Mouse (Mus musculus): ENCODE measurements around the gene Cyp4a30b. TPM values are rescaled to one million over a fixed set of nuclear protein-coding genes. Genes with fewer than 3 reads are reported as not detected.
"Not testable (repeated sequence)": the region's sequence is repeated elsewhere in the genome, so short reads cannot be mapped to it uniquely, and the experiment has no call there.

Cyp4a30b gene
- total and polyA plus RNA-seq, 2 experiments from 2014 or later, result not detected

DNA sequence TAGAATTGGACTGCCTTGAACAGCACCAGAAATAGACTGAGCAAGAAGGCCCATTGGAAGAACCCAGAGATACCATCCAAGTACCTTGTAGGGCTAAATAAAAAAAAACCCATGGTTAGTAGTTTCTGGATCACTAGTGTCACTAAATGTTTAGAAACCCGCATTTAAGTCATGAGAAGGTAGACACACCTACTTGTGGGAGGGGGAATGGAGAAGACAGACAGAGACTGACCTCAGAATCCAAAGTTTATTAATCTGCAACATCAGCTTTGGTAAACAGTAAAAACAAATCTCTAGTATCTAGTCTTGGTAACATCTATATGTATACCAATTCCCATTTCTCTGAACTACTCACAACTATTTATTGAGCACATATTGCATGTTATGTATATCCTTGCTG, 43.6 kb downstream of the Cyp4a30b start, which contains the start of gene Cyp4a14:
Gene Cyp4a14, minus strand, starts transcription at position 142 of the 400 bp plus-strand sequence.
- no peak within 1 kb of the TSS for H3K4me2 ChIP-seq (ENCODE audit: low read depth, low read length, poor library complexity, severe bottlenecking)
- H3K9me3 ChIP-seq (ENCODE audit: low read length), result no peaks in the 10 kb centered on the region
- 76% methylated on average over 1 of the region's 1 CpGs for WGBS
- DNase-seq (ENCODE audit: low spot score), result no peak
- no peaks in the 10 kb centered on the region for H3K27me3 ChIP-seq (ENCODE audit: insufficient read depth, low read length)
- no peaks in the 10 kb centered on the region for H3K36me3 ChIP-seq (ENCODE audit: insufficient read depth, low read length)
- H3K4me3 ChIP-seq (ENCODE audit: low read depth, low read length), result no peak within 1 kb of the TSS
- H3K27ac ChIP-seq (ENCODE audit: low read depth, low read length), result no peak within 1 kb of the TSS
- TF ChIP-seq CTCF (IDR thresholded peaks at IDR 0.05), result no peak
- no peak within 1 kb of the TSS for H3K9ac ChIP-seq (replicated peaks; ENCODE audit: low read length, poor library complexity, severe bottlenecking)
- ATAC-seq (ENCODE audit: low FRiP score), result no peak
- H3K4me1 ChIP-seq (ENCODE audit: insufficient read depth, low read length), result no peaks in the 10 kb centered on the region

DNA sequence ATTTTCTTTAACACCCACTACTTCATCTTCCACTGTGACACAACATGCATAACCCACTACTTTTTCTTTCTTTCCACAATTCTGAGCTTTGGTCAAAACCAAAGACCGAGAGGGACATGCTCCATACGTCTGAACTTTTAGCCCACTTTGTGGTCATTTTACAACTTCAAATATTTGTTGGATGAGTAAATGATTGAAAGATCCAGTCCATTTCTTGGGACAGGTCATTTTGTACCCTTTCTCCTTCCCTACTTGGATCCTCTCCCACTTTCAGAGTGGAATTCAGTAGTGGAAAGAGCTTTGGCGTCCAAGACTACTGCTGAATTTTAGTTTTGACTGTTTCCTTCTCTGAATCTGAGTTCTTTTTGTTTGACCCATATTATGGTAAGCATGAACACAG, 45.1 kb downstream of the Cyp4a30b start:
- TF ChIP-seq CTCF (IDR thresholded peaks at IDR 0.05), result no peak
- Histone ChIP-seq H3K9ac (replicated peaks; ENCODE audit: low read length, poor library complexity, severe bottlenecking) (no peak overlapping the region), H3K4me1 (ENCODE audit: insufficient read depth, low read length) (no peaks in the 10 kb centered on the region), H3K4me2 (ENCODE audit: low read depth, low read length, poor library complexity, severe bottlenecking) (no peak overlapping the region), H3K9me3 (ENCODE audit: low read length) (no peaks in the 10 kb centered on the region), H3K36me3 (ENCODE audit: insufficient read depth, low read length) (no peaks in the 10 kb centered on the region), H3K27me3 (ENCODE audit: insufficient read depth, low read length) (no peaks in the 10 kb centered on the region), H3K27ac (ENCODE audit: low read depth, low read length) (no peak overlapping the region), H3K4me3 (ENCODE audit: low read depth, low read length) (no peak overlapping the region)
- DNase-seq (ENCODE audit: low spot score) (no peak), ATAC-seq (ENCODE audit: low FRiP score) (no peak)
- WGBS, result 94% methylated on average over 3 of the region's 3 CpGs

DNA sequence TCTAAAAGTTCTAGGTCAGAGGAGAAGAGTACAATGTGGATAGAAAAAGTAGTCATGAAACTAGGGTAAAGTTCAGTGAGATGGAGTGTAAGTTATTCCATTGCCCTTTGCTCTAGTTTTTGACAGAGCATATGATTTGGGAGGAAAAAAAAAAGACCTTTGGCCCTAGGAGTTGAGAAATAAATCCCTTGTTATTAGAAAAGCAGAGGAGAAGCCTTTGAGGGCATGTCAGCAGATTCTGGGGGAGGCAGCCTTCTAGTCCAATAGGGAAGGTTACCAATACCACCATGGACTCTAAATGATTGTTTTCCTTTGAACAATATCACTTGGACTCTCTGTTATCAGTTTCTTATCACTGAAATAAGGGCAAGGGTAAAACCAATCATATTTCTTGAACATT, 61.6 kb downstream of the Cyp4a30b start:
- H3K9ac ChIP-seq (replicated peaks; ENCODE audit: low read length, poor library complexity, severe bottlenecking); H3K4me2 ChIP-seq (ENCODE audit: low read depth, low read length, poor library complexity, severe bottlenecking); DNase-seq (ENCODE audit: low spot score); H3K4me3 ChIP-seq (ENCODE audit: low read depth, low read length); H3K27ac ChIP-seq (ENCODE audit: low read depth, low read length); H3K4me1 ChIP-seq (ENCODE audit: insufficient read depth, low read length); ATAC-seq (ENCODE audit: low FRiP score); H3K27me3 ChIP-seq (ENCODE audit: insufficient read depth, low read length); H3K9me3 ChIP-seq (ENCODE audit: low read length); H3K36me3 ChIP-seq (ENCODE audit: insufficient read depth, low read length): not testable (repeated sequence)

DNA sequence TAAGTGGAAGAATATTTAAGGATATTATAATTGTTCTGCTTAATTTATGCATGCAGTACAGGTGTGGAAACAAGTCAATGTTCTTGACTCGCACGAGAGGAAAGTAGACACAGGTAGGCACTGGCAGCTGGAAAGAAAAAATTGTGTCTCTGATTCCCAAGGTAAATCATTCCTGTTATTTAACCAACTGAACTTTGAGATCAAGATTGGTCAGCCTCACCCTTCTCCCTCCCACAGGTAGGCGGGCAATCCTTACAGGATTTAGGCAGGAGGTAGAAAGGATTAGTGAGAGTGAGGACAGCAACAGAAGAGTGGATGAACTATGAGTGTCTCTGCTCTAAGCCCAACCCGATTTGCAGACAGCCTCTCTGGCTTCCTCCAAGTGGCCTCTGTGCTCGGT, 65.6 kb downstream of the Cyp4a30b start, which contains the start of gene Cyp4a10:
Gene Cyp4a10, plus strand, starts transcription at position 265 of the 400 bp plus-strand sequence.
- ATAC-seq (ENCODE audit: low FRiP score); H3K27me3 ChIP-seq (ENCODE audit: insufficient read depth, low read length); H3K4me1 ChIP-seq (ENCODE audit: insufficient read depth, low read length); DNase-seq (ENCODE audit: low spot score); H3K4me2 ChIP-seq (ENCODE audit: low read depth, low read length, poor library complexity, severe bottlenecking); H3K27ac ChIP-seq (ENCODE audit: low read depth, low read length); H3K36me3 ChIP-seq (ENCODE audit: insufficient read depth, low read length); H3K4me3 ChIP-seq (ENCODE audit: low read depth, low read length); H3K9me3 ChIP-seq (ENCODE audit: low read length); H3K9ac ChIP-seq (replicated peaks; ENCODE audit: low read length, poor library complexity, severe bottlenecking): not testable (repeated sequence)
- WGBS, result 87% methylated on average over 4 of the region's 5 CpGs

DNA sequence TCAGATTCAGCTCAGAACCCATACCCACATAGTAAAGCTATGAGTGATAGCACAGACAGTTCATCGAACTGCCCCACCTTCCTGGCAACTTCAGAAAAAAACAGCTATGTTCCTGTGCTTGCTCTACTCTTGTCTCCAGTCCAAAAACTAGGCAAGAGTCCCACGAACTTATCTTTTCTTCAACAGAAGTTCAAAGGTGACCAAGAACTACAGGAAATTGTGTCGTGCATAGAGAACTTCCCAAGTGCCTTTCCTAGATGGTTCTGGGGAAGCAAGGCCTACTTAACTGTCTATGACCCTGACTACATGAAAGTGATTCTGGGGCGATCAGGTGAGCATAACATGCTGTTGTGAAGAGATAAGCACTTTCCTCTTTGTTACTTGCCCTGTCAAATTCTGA, 67.0 kb downstream of the Cyp4a30b start:
- Histone ChIP-seq H3K36me3 (ENCODE audit: insufficient read depth, low read length) (no peaks in the 10 kb centered on the region), H3K9ac (replicated peaks; ENCODE audit: low read length, poor library complexity, severe bottlenecking) (no peak overlapping the region), H3K27ac (ENCODE audit: low read depth, low read length) (no peak overlapping the region), H3K4me1 (ENCODE audit: insufficient read depth, low read length) (no peaks in the 10 kb centered on the region), H3K4me3 (ENCODE audit: low read depth, low read length) (no peak overlapping the region), H3K9me3 (ENCODE audit: low read length) (no peaks in the 10 kb centered on the region), H3K4me2 (ENCODE audit: low read depth, low read length, poor library complexity, severe bottlenecking) (no peak overlapping the region), H3K27me3 (ENCODE audit: insufficient read depth, low read length) (no peaks in the 10 kb centered on the region)
- DNase-seq (ENCODE audit: low spot score) (no peak), ATAC-seq (ENCODE audit: low FRiP score) (no peak)
- 81% methylated on average over 4 of the region's 4 CpGs for WGBS
- no peak for TF ChIP-seq CTCF (IDR thresholded peaks at IDR 0.05)

Other genes with a start within 250 kb of the Cyp4a30b start
- gene Cyp4a29, start 210.5 kb upstream of the Cyp4a30b start, total RNA-seq (2014; rRNA removed), result not detected in 2 replicates
- not detected in 2 replicates for gene Cyp4a29, start 210.5 kb upstream of the Cyp4a30b start, polyA plus RNA-seq (2015; fragmentation: Nextera tagmentation; extraction: Ambion mirVana)
- not detected in 2 replicates for gene Cyp4a12a, start 153.6 kb upstream of the Cyp4a30b start, total RNA-seq (2014; rRNA removed)
- not detected in 2 replicates for gene Cyp4a12a, start 153.6 kb upstream of the Cyp4a30b start, polyA plus RNA-seq (2015; fragmentation: Nextera tagmentation; extraction: Ambion mirVana)
- 0.09 TPM in 1 of 2 replicates, not detected in the other for gene Cyp4a12b, start 41.0 kb upstream of the Cyp4a30b start, total RNA-seq (2014; rRNA removed)
- gene Cyp4a12b, start 41.0 kb upstream of the Cyp4a30b start, polyA plus RNA-seq (2015; fragmentation: Nextera tagmentation; extraction: Ambion mirVana), result not detected in 2 replicates
- gene Cyp4a14, start 43.5 kb downstream of the Cyp4a30b start, total RNA-seq (2014; rRNA removed), result not detected in 2 replicates
- gene Cyp4a14, start 43.5 kb downstream of the Cyp4a30b start, polyA plus RNA-seq (2015; fragmentation: Nextera tagmentation; extraction: Ambion mirVana), result not detected in 2 replicates
- gene Cyp4a10, start 65.7 kb downstream of the Cyp4a30b start, total RNA-seq (2014; rRNA removed), result not detected in 2 replicates
- not detected in 2 replicates for gene Cyp4a10, start 65.7 kb downstream of the Cyp4a30b start, polyA plus RNA-seq (2015; fragmentation: Nextera tagmentation; extraction: Ambion mirVana)
- not detected in 2 replicates for gene Cyp4a31, start 111.0 kb downstream of the Cyp4a30b start, total RNA-seq (2014; rRNA removed)
- gene Cyp4a31, start 111.0 kb downstream of the Cyp4a30b start, polyA plus RNA-seq (2015; fragmentation: Nextera tagmentation; extraction: Ambion mirVana), result not detected in 2 replicates
- gene Cyp4a32, start 148.4 kb downstream of the Cyp4a30b start, total RNA-seq (2014; rRNA removed), result not detected in 2 replicates
- not detected in 2 replicates for gene Cyp4a32, start 148.4 kb downstream of the Cyp4a30b start, polyA plus RNA-seq (2015; fragmentation: Nextera tagmentation; extraction: Ambion mirVana)
- gene Cyp4b1, start 195.1 kb downstream of the Cyp4a30b start, total RNA-seq (2014; rRNA removed), result 1.9 and 4.0 TPM in 2 replicates
- 1.7 and 1.9 TPM in 2 replicates for gene Cyp4b1, start 195.1 kb downstream of the Cyp4a30b start, polyA plus RNA-seq (2015; fragmentation: Nextera tagmentation; extraction: Ambion mirVana)